Mouse (Mus musculus) stomach, embryonic 16.5 days (tissue): ENCODE measurements around the gene Vmn1r85. TPM values are rescaled to one million over a fixed set of nuclear protein-coding genes. Genes with fewer than 3 reads are reported as not detected.

Experiments used
- ATAC-seq: fragments of 200-750 bp; cut with Nextera tagmentation; 2 replicates; pipeline ENCODE4 v1.8.0; 2017; ENCODE audit warnings: moderate number of reproducible peaks, moderate TSS enrichment; ENCODE audit not compliant: insufficient read depth, low FRiP score
- H3K27ac ChIP-seq: fragments of 300-500 bp; sonication (generic); 2 replicates; pipeline ENCODE4 v1.5.1; 2014; ENCODE audit warnings: low read length
- H3K27me3 ChIP-seq: fragments of 300-500 bp; sonication (generic); 2 replicates; pipeline ENCODE4 v1.6.1; 2014; ENCODE audit warnings: low read length, control low read depth, mixed read lengths; ENCODE audit not compliant: control insufficient read depth, insufficient read depth
- H3K36me3 ChIP-seq: fragments of 300-500 bp; sonication (generic); 2 replicates; pipeline ENCODE4 v1.6.1; 2014; ENCODE audit warnings: low read length; ENCODE audit not compliant: control insufficient read depth, insufficient read depth
- H3K4me1 ChIP-seq: fragments of 300-500 bp; sonication (generic); 2 replicates; pipeline ENCODE4 v1.6.1; 2014; ENCODE audit warnings: low read length, control low read depth, mixed read lengths; ENCODE audit not compliant: control insufficient read depth, insufficient read depth
- H3K4me2 ChIP-seq: fragments of 300-500 bp; sonication (generic); 2 replicates; pipeline ENCODE4 v1.6.1; 2014; ENCODE audit warnings: low read depth, low read length, mixed read lengths
- H3K4me3 ChIP-seq: fragments of 300-500 bp; sonication (generic); replicated peaks from 2 replicates; pipeline ENCODE4 v1.5.1; 2014; ENCODE audit warnings: mild to moderate bottlenecking, low read length
- H3K9ac ChIP-seq: fragments of 300-500 bp; sonication (generic); 2 replicates; pipeline ENCODE4 v1.6.1; 2014; ENCODE audit warnings: low read length
- H3K9me3 ChIP-seq: fragments of 300-500 bp; sonication (generic); replicated peaks from 2 replicates; pipeline ENCODE4 v1.6.1; 2016; ENCODE audit warnings: low read length, control low read depth; ENCODE audit not compliant: control insufficient read depth
- WGBS: fragments of 180-500 bp; shearing (Covaris S2); extraction: QIAGEN DNeasy Blood & Tissue Kit; methylation state at CpG from one replicate; pipeline ENCODE4 v1.1.7; 2014; 5-methylcytosine and 5-hydroxymethylcytosine counted together
- polyA plus RNA-seq: library from polyadenylated mRNA; unstranded; fragments of >200 nt; fragmentation: Nextera tagmentation; extraction: Ambion mirVana; gene quantifications from 2 replicates; pipeline ENCODE4 v1.2.1, GENCODE M21; 2015

Gene Vmn1r85
- polyA plus RNA-seq, 1 experiment from 2014 or later: not detected

DNA sequence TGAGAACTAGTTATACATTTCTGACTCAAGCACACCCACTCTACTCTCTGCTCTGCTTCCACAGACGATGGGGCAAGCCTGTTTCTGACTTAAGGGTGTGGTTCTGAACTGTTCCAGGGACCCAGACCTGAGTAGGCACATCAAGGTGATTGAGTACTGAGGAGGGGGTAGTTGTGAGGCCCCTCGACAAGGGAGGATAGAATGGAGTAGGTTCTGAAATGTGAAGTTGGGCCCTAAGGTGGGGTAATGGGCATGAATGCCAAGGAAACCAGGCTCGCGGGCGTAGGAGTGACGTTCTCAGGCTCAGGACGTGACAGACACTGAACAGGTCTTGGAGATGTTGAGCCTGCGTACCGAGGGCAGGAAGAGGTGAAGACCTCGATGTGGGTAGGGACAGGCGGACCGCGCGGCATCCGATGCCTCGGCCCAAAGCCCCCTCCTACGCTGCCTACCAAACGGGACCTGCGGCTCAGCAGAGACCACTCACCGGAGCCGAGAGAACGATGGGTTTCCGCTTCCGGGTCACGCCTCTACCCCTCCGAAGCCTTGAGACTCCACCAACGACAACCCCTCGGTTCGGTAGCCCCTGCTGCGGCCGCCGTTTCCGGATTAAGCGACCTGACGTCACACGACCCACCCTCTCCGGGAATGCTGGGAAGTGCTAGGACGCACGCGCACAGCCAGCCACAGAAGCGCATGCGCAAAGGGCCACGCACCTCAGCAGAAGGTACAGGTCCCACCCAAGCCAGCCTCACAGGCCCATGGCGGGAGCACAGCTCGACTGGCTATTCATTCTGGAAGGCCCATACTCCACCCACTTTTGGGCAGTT is 60.6 kb downstream of the Vmn1r85 start, which contains the start of gene Chmp2a:
TSS of gene Chmp2a (minus strand) at position 660 of the 830 bp plus-strand sequence.
- WGBS: under 1% methylated on average over 45 of the region's 45 CpGs
- peak within 1 kb of the TSS; percentile 87 for H3K4me2 ChIP-seq
- H3K4me1 ChIP-seq: peaks cover 34% of the 10 kb centered on the region
- no peaks in the 10 kb centered on the region for H3K27me3 ChIP-seq
- peak; percentile 82 for ATAC-seq
- H3K36me3 ChIP-seq: peaks cover 29% of the 10 kb centered on the region
- peak within 1 kb of the TSS; percentile 87 for H3K9ac ChIP-seq
- H3K4me3 ChIP-seq: peak within 1 kb of the TSS; percentile 71
- peak within 1 kb of the TSS; percentile 93 for H3K27ac ChIP-seq
- no peaks in the 10 kb centered on the region for H3K9me3 ChIP-seq

DNA sequence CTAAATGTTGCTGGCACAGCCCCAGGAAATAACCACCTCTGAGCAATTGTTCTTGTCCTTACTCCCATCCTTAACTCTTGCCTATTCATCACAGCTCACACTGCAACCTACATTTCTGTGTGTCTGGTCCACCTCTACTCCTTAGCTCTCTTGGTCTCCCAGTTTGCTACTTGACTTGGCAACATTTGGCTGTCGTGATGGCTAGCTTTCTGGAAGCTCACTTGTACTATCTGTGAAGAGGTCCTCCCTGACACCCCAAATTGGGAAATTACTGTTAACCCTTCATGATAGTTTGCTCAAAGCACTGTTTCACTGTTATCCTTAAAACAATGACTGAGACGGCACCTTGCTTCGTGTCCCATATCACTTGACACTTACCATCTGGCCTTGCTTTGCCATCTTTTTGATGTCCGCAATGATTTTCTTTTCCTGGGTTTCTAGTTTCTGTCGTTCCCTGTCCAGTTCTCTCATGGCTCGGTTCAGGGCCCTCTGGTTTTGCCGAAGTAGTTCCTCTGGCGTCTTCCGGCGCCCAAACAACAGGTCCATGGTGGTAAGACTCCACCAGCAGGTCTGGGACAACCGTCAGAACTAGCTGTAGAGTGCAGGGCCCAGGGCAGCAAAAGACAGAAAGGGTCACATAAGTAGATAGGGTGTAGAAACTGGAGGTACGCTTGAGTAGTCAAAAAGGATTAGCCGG is 61.4 kb downstream of the Vmn1r85 start:
- peaks cover 29% of the 10 kb centered on the region for H3K4me1 ChIP-seq
- no peak for ATAC-seq
- 38% methylated on average over 13 of the region's 13 CpGs for WGBS
- H3K4me3 ChIP-seq: peak overlapping the region; percentile 71
- no peaks in the 10 kb centered on the region for H3K9me3 ChIP-seq
- peak overlapping the region; percentile 87 for H3K9ac ChIP-seq
- H3K36me3 ChIP-seq: peaks cover 37% of the 10 kb centered on the region
- no peaks in the 10 kb centered on the region for H3K27me3 ChIP-seq
- peak overlapping the region; percentile 87 for H3K4me2 ChIP-seq
- H3K27ac ChIP-seq: peak overlapping the region; percentile 93

Other genes with a start within 250 kb of the Vmn1r85 start
- gene Zfp128, start 214.0 kb downstream of the Vmn1r85 start, polyA plus RNA-seq: 3.3 and 3.7 TPM in 2 replicates
- gene Zscan22, start 197.4 kb downstream of the Vmn1r85 start, polyA plus RNA-seq: 14.1 and 14.8 TPM in 2 replicates
- gene Rps5, start 172.9 kb downstream of the Vmn1r85 start, polyA plus RNA-seq: 869 and 872 TPM in 2 replicates
- gene Rnf225, start 167.8 kb downstream of the Vmn1r85 start, polyA plus RNA-seq: 2.3 and 3.2 TPM in 2 replicates
- 8.3 and 8.8 TPM in 2 replicates for gene Zfp324, start 129.3 kb downstream of the Vmn1r85 start, polyA plus RNA-seq
- gene Zfp446, start 117.3 kb downstream of the Vmn1r85 start, polyA plus RNA-seq: 7.2 and 8.9 TPM in 2 replicates
- gene Slc27a5, start 97.0 kb downstream of the Vmn1r85 start, polyA plus RNA-seq: 0.95 and 1.4 TPM in 2 replicates
- gene Trim28, start 96.1 kb downstream of the Vmn1r85 start, polyA plus RNA-seq: 122 and 130 TPM in 2 replicates
- gene Zbtb45, start 85.1 kb downstream of the Vmn1r85 start, polyA plus RNA-seq: 18.4 and 20.2 TPM in 2 replicates
- 189 and 190 TPM in 2 replicates for gene Chmp2a, start 60.4 kb downstream of the Vmn1r85 start, polyA plus RNA-seq
- gene Ube2m, start 56.9 kb downstream of the Vmn1r85 start, polyA plus RNA-seq: 21.4 and 22.1 TPM in 2 replicates
- gene Mzf1, start 40.4 kb downstream of the Vmn1r85 start, polyA plus RNA-seq: 2.5 and 2.7 TPM in 2 replicates
- not detected in 2 replicates for gene Vmn1r86, start 24.7 kb upstream of the Vmn1r85 start, polyA plus RNA-seq
- gene Vmn1r87, start 45.0 kb upstream of the Vmn1r85 start, polyA plus RNA-seq: not detected in 2 replicates
- not detected in 2 replicates for gene Vmn1r88, start 64.4 kb upstream of the Vmn1r85 start, polyA plus RNA-seq
- gene Vmn1r89, start 117.8 kb upstream of the Vmn1r85 start, polyA plus RNA-seq: not detected in 2 replicates
- gene Lig1, start 182.1 kb upstream of the Vmn1r85 start, polyA plus RNA-seq: 75.0 and 84.8 TPM in 2 replicates
- 7.6 and 10.1 TPM in 2 replicates for gene Zswim9, start 183.5 kb upstream of the Vmn1r85 start, polyA plus RNA-seq
- gene Pla2g4c, start 229.5 kb upstream of the Vmn1r85 start, polyA plus RNA-seq: 1.1 and 1.7 TPM in 2 replicates